Mouse (Mus musculus) embryonic fibroblast, embryonic 13.5 days (primary cell): ENCODE measurements around the gene Zfp617. TPM values are rescaled to one million over a fixed set of nuclear protein-coding genes. Genes with fewer than 3 reads are reported as not detected.

Experiments used
- H3K27ac ChIP-seq: 2 replicates; pipeline ENCODE4 v1.5.1; 2012; ENCODE audit warnings: low read length, control low read depth, inconsistent platforms; ENCODE audit not compliant: insufficient read depth
- H3K4me1 ChIP-seq: 2 replicates; pipeline ENCODE4 v1.6.1; 2011; ENCODE audit warnings: low read length; ENCODE audit not compliant: control insufficient read depth, insufficient read depth
- H3K4me3 ChIP-seq: 2 replicates; pipeline ENCODE4 v1.5.1; 2011; ENCODE audit warnings: mild to moderate bottlenecking, control low read depth, low read length; ENCODE audit not compliant: insufficient read depth
- CTCF ChIP-seq: IDR thresholded peaks from 2 replicates; pipeline ENCODE4 v1.5.1; 2011; ENCODE audit warnings: mild to moderate bottlenecking, control low read depth, low read length, moderate library complexity, borderline replicate concordance; ENCODE audit not compliant: insufficient read depth
- POLR2A ChIP-seq: IDR thresholded peaks from 2 replicates; pipeline ENCODE4 v1.6.1; 2011; ENCODE audit warnings: low read depth, mild to moderate bottlenecking, control low read depth, low read length, moderate library complexity
- polyA plus RNA-seq: library from polyadenylated mRNA; stranded (reverse); fragments of >200 nt; gene quantifications from 2 replicates; pipeline ENCODE4 v1.2.4, GENCODE M21; 2011; ENCODE audit warnings: low read depth; ENCODE audit not compliant: missing spikeins, insufficient read length

The Zfp617 gene
- polyA plus RNA-seq, 1 experiment: 26.4 TPM

DNA sequence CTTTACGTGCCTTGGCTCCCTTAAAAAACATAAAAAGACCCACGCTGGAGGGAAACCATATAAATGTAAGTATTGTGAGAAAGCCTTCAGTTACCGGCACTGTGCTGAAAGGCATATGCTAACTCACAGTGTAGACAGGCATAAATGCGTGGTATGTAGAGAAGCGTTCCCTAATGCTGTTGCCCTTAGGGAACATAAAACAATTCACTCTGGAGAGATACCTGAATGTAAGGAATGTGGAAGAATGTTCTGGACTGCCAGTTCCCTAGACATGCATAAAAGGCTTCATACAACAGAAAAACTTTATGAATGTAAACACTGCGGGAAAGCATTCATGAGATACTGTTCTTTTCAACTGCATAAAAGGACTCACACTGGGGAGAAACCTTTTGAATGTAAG, 59.7 kb downstream of the Zfp617 start:
- H3K4me1 ChIP-seq: peaks cover 9% of the 10 kb centered on the region; the same call in 1 of the 2 replicates
- TF ChIP-seq CTCF: no peak
- TF ChIP-seq POLR2A: no peak
- no peak overlapping the region for H3K4me3 ChIP-seq
- H3K27ac ChIP-seq: peak overlapping the region; percentile 77

DNA sequence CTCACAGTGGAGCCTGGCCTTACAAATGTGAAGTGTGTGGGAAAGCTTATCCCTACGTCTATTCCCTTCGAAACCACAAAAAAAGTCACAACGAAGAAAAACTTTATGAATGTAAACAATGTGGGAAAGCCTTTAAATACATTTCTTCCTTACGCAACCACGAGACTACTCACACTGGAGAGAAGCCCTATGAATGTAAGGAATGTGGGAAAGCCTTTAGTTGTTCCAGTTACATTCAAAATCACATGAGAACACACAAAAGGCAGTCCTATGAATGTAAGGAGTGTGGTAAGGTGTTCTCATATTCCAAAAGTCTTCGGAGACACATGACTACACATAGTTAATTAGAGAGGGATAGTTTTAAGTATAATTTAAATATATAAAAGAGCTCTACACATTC, 60.2 kb downstream of the Zfp617 start:
- TF ChIP-seq CTCF (no peak), POLR2A (no peak)
- peak overlapping the region; percentile 77 for H3K27ac ChIP-seq
- H3K4me1 ChIP-seq: peaks cover 9% of the 10 kb centered on the region; the same call in 1 of the 2 replicates
- no peak overlapping the region for H3K4me3 ChIP-seq

DNA sequence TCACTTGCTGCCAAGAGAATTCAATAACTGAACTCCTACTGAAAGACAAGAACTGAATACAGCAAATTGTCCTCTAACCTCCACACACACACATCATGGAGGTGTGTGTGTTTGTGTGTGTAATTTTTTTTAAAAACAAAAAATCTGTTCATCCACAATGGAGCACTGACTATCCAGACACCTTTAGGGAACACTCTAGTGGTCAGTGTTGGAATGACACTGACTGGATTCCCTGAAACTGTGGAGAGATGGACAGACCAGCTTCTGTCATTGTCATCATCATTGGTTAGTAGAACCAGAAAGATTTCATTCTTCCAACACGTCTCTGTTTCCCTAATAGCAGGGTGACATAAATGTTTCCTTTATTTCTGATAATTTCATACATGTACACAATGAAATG, 63.5 kb downstream of the Zfp617 start:
- TF ChIP-seq CTCF: no peak
- no peak for TF ChIP-seq POLR2A
- Histone ChIP-seq H3K27ac (no peak overlapping the region), H3K4me1 (peaks cover 9% of the 10 kb centered on the region; the same call in 1 of the 2 replicates), H3K4me3 (no peak overlapping the region)

DNA sequence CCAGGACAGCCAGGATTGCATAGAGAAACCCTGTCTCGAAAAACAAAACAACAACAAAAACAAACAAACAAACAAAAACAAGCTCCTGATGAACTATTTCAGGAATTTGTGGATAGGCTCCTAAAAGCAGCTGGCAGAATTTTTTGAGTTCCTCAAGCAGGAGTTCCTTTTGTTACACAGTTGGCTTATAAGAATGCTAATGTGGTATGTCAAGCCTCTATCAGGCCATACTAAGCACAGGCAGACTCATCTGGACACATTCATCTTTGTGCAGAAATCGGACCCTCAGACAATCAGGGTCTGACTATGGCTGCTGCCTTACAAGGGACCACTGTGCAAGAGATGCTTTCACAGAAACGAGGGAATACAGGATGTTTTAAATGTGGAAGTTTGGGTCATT, 65.8 kb downstream of the Zfp617 start:
- H3K4me3 ChIP-seq: no peak overlapping the region
- H3K27ac ChIP-seq: no peak overlapping the region
- no peak for TF ChIP-seq POLR2A
- no peak for TF ChIP-seq CTCF
- H3K4me1 ChIP-seq: peaks cover 4% of the 10 kb centered on the region; the same call in 1 of the 2 replicates

DNA sequence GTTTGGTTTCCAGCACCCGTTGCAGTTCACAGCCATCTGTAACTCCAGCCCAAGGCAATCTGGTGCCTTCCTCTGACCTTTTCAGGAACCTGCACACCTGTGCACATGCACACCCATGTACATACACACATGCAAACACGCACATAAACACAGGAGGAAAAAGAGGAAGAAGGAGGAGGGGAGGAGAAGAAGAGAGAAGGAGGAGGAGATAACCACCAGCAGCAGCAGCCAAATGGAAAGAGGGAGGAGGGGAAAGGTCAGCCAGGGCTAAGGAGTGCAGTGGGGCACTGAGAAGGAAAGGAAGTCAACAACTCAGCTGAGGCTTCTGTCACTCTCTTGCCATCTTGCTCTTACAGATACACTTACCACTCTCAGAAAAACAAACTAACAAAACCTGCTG, 72.6 kb downstream of the Zfp617 start:
- TF ChIP-seq CTCF: no peak
- no peak for TF ChIP-seq POLR2A
- Histone ChIP-seq H3K4me1 (no peaks in the 10 kb centered on the region), H3K4me3 (no peak overlapping the region), H3K27ac (no peak overlapping the region)

DNA sequence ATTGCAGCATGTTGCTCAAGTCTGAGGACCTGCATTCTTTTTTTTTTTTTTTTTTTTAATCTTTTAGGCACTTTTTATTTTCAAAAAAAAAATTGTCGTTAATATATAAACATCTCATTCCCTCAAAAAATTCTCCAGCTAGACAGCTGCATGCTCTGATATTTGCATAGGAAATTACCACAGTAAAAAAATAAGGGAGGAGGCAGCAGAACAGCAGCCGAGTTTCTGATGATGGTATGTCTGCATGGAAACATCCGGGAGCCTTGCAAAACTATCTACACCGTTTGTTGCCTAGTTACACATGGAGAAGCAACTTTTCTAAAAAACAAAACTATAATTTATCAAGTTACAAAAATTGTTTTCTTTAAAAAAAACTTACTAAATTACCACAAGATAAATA, 73.0 kb downstream of the Zfp617 start:
- no peak overlapping the region for H3K27ac ChIP-seq
- no peaks in the 10 kb centered on the region for H3K4me1 ChIP-seq
- no peak overlapping the region for H3K4me3 ChIP-seq
- TF ChIP-seq POLR2A: no peak
- TF ChIP-seq CTCF: no peak

Other genes starting within 250 kb of the Zfp617 start
- gene Unc13a, start 236.9 kb upstream of the Zfp617 start, polyA plus RNA-seq: 1.9 and 2.6 TPM in 2 replicates
- 5.0 and 6.1 TPM in 2 replicates for gene Jak3, start 232.3 kb upstream of the Zfp617 start, polyA plus RNA-seq
- 1.4 TPM in 1 of 2 replicates, not detected in the other for gene Insl3, start 219.4 kb upstream of the Zfp617 start, polyA plus RNA-seq
- gene B3gnt3, start 206.8 kb upstream of the Zfp617 start, polyA plus RNA-seq: 0.67 and 1.1 TPM in 2 replicates
- not detected in 2 replicates for gene Fcho1, start 182.9 kb upstream of the Zfp617 start, polyA plus RNA-seq
- 6.3 and 7.0 TPM in 2 replicates for gene Zfp709, start 26.6 kb upstream of the Zfp617 start, polyA plus RNA-seq
- 2.8 and 5.0 TPM in 2 replicates for gene Zfp882, start within 50 bp of the Zfp617 start, polyA plus RNA-seq
- 11.1 and 12.5 TPM in 2 replicates for gene Zfp961, start 42.4 kb downstream of the Zfp617 start, polyA plus RNA-seq
- not detected in 2 replicates for gene Cyp4f18, start 101.0 kb downstream of the Zfp617 start, polyA plus RNA-seq
- gene Olfr372, start 132.6 kb downstream of the Zfp617 start, polyA plus RNA-seq: not detected in 2 replicates
- not detected in 2 replicates for gene Olfr373, start 174.5 kb downstream of the Zfp617 start, polyA plus RNA-seq
- gene Olfr374, start 198.4 kb downstream of the Zfp617 start, polyA plus RNA-seq: 0.40 TPM in 1 of 2 replicates, not detected in the other
- 1,203 and 1,448 TPM in 2 replicates for gene Tpm4, start 226.3 kb downstream of the Zfp617 start, polyA plus RNA-seq